Mouse (Mus musculus): ENCODE measurements around the gene Wdr82.

Wdr82 gene

DNA sequence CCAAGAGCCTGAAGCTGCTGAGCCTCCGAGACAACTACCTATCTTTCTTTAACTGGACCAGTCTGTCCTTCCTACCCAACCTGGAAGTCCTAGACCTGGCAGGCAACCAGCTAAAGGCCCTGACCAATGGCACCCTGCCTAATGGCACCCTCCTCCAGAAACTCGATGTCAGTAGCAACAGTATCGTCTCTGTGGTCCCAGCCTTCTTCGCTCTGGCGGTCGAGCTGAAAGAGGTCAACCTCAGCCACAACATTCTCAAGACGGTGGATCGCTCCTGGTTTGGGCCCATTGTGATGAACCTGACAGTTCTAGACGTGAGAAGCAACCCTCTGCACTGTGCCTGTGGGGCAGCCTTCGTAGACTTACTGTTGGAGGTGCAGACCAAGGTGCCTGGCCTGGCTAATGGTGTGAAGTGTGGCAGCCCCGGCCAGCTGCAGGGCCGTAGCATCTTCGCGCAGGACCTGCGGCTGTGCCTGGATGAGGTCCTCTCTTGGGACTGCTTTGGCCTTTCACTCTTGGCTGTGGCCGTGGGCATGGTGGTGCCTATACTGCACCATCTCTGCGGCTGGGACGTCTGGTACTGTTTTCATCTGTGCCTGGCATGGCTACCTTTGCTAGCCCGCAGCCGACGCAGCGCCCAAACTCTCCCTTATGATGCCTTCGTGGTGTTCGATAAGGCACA is 54.9 kb downstream of the Wdr82 start:
- no peak for DNase-seq (ENCODE audit: low spot score)

DNA sequence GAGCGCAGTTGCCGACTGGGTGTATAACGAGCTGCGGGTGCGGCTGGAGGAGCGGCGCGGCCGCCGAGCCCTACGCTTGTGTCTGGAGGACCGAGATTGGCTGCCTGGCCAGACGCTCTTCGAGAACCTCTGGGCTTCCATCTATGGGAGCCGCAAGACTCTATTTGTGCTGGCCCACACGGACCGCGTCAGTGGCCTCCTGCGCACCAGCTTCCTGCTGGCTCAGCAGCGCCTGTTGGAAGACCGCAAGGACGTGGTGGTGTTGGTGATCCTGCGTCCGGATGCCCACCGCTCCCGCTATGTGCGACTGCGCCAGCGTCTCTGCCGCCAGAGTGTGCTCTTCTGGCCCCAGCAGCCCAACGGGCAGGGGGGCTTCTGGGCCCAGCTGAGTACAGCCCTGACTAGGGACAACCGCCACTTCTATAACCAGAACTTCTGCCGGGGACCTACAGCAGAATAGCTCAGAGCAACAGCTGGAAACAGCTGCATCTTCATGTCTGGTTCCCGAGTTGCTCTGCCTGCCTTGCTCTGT is 55.5 kb downstream of the Wdr82 start:
- peak; percentile 68 for DNase-seq (ENCODE audit: low spot score)

GRCm38 (mm10) chr9:106227790-106228429 is 57.2 kb downstream of the Wdr82 start:
- DNase-seq (ENCODE audit: low spot score) = no peak

DNA sequence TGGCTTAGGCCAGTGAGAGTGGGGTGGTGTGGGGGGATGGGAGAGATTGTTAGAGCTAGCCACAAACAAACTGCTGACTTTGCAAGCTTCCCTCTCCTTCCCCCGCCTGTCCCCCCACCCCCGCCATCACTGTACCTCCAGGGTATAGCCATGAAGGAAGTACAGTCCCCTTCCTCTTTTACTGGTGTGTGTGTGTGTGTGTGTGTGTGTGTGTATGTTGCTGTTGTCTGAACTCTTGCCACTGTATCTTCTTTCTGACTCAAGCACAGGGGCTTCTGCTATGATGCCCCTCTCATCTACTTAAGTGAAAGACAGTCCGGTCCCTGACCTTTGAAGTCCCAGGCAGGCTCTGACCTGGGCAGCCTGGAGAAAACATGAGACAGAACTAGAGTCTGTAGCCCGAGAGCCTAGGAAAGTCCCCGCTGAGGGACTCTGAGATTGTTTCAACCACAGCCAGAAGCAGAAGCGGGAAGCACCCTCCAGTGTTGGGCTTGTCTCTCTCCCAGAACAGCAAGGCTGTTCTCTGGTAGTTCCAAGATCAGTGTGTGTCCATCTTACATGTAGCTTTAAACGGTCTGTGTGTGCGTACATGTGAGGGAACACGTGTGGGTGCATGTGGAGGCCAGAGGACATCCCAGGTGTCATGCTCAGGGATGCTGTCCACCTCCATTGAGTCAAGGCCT is 59.5 kb downstream of the Wdr82 start:
- no peak for DNase-seq (ENCODE audit: low spot score)

- no peak for DNase-seq (ENCODE audit: low spot score)
Measured at GRCm38 (mm10) chr9:106230734-106231106, 60.0 kb downstream of the Wdr82 start.

DNA sequence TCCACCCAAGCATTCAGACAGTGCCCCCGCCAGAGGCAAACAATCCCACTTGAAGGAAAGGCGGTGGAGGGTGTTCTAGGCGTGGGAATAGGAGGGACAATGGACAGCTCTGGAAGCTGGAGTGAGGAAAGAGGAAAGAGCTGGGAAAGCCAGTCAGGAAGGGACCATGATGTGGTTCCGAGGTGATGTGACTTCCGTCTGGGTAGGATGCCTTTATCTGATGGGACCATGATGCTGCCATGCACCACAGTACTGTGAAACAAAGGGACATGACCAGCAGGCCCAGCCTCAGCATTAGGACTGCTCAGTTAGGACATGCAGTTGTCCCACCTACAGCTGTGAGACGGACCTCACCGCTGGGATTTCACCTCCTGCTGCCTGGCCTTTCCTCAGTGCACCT is 60.5 kb downstream of the Wdr82 start:
- DNase-seq (ENCODE audit: low spot score) = no peak

- no peak for DNase-seq (ENCODE audit: low spot score)
Measured at GRCm38 (mm10) chr9:106231816-106232215, 61.1 kb downstream of the Wdr82 start.

DNA sequence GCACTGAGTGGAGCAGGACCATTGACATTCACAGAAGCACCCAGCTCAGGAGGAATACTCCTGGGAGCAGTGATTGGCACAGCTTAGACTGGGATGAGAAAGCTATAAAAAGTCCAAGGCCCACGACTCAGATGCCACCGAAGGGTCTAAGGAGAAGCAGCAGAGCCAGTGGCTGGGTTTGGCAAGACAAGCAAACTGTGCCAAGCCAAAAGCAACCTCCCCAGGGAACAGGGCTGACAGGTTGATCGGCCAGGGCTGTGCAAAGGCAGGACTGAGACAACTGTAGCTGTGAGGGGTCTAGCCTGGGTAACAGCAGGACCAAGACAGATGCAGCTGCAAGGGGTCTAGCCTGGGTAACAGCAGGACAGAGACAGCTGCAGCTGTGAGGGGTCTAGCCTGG is 62.2 kb downstream of the Wdr82 start:
- DNase-seq (ENCODE audit: low spot score) = no peak

DNA sequence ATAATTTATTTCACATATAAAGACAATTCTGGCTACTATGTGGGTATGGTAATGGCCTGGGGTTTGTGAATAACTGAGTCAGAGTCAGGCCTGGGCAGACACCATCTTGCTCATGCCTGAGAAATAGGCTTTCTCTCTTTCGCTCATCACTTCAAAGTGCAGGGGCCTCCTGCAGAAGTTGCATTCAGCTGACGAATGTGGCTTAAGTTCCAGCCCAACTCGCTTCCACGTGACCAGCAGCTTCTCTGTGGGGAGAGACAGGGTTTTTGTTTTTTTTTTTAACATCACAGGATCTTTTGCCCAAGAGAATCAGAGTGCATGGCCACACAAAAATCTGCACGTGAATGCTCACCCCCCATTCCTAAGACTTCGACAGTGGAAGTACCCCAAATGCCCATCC is 63.2 kb downstream of the Wdr82 start:
- DNase-seq (ENCODE audit: low spot score) = no peak

DNA sequence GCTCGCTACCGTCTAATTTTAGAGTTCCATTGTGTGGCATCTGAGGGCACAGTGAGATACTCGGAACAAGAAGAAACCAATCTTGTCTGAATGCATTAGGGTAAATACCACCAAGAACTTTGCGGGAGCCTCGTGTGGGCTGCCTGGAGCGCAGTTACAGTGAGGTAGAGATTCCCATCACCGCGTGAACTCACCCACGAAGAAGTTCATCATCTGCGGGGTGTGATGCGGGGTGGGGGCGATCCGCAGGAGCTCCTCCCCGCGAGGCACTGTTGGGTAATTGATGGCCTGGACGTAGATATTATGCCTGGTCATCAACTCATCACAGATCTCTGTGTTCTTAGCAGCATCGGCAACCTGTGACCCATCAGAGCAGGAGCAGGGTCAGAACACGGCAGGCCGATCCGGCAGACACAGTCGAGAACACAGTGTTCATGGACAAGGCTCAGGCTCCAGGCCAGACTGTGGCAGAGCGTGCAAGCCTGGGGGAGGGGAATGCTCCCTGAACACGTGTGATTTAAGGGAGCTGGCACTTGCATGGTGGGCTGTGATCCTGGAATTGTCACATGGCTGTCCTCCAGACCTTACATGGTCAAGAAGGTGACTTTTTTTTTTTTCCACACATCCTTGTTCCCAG is 64.6 kb downstream of the Wdr82 start:
- DNase-seq (ENCODE audit: low spot score) = no peak

GRCm38 (mm10) chr9:106236156-106236817 is 65.6 kb downstream of the Wdr82 start:
- no peak for DNase-seq (ENCODE audit: low spot score)

GRCm38 (mm10) chr9:106236818-106237211 is 66.1 kb downstream of the Wdr82 start:
- no peak for DNase-seq (ENCODE audit: low spot score)

DNA sequence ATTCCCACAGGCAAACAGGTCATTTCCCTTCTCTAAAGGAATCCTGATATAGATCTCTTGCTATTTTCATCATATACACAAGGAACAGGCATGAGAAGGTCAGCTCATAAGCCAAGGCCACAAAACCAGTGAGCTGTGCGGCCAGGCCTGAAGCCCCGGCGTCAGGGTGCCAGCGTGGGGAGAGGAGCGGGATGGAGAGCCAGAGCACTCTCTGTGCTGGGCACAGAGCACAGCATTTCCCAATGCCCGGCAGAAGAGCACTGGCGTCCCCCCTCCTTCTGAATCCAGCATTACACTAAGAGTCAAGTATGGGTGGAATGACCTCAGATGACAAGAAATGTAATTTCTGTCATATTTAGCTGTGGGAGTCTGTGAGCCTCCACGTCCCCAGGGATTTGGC is 66.7 kb downstream of the Wdr82 start:
- DNase-seq (ENCODE audit: low spot score) = no peak

DNA sequence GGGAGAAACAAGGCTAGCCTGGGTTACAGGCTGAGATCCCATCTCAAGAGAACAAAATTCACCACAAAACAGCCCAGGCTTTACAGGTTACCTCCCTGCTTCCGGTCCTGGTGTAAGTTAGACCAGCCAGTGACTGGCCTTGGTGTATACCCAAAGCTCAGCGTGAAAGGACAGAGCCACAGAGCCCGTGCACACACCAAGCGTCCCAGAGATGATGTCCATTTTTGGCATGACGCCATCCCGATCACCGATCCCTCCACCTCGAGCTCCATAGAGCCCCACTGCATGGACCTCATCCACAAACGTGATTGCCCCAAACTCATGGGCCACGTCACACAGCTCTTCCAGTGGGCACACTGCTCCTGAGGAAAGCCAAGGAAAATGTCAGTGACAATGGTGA is 67.2 kb downstream of the Wdr82 start:
- no peak for DNase-seq (ENCODE audit: low spot score)
